Mouse (Mus musculus) forebrain, embryonic 12.5 days (tissue): ENCODE measurements at regions not wholly inside any gene's neighbourhood (a gene's known extent, or its start where the extent isn't known, plus 50 kb on each side); places are given as distances from the start of the nearest gene placed in this dataset.
"Not testable (repeated sequence)": the region's sequence is repeated elsewhere in the genome, so short reads cannot be mapped to it uniquely, and the experiment has no call there.

Experiments
- ATAC-seq: fragments of 200-750 bp; cut with Nextera tagmentation; 2 replicates; pipeline ENCODE4 v1.8.0; 2017; ENCODE audit warnings: moderate TSS enrichment; ENCODE audit not compliant: low FRiP score
- H3K27ac ChIP-seq: fragments of 300-500 bp; sonication (generic); 2 replicates; pipeline ENCODE4 v1.5.1; 2016; ENCODE audit warnings: mild to moderate bottlenecking
- H3K27me3 ChIP-seq: fragments of 300-500 bp; sonication (generic); 2 replicates; pipeline ENCODE4 v1.6.1; 2016; ENCODE audit warnings: mild to moderate bottlenecking
- H3K36me3 ChIP-seq: fragments of 300-500 bp; sonication (generic); replicated peaks from 2 replicates; pipeline ENCODE4 v1.6.1; 2016; ENCODE audit warnings: mild to moderate bottlenecking
- H3K4me1 ChIP-seq: fragments of 300-500 bp; sonication (generic); 2 replicates; pipeline ENCODE4 v1.6.1; 2016
- H3K4me2 ChIP-seq: fragments of 300-500 bp; sonication (generic); 2 replicates; pipeline ENCODE4 v1.6.1; 2016; ENCODE audit warnings: mild to moderate bottlenecking, moderate library complexity
- H3K4me3 ChIP-seq: fragments of 300-500 bp; sonication (generic); replicated peaks from 2 replicates; pipeline ENCODE4 v1.5.1; 2016; ENCODE audit warnings: mild to moderate bottlenecking
- H3K9ac ChIP-seq: fragments of 300-500 bp; sonication (generic); 2 replicates; pipeline ENCODE4 v1.6.1; 2016; ENCODE audit warnings: mild to moderate bottlenecking
- H3K9me3 ChIP-seq: fragments of 300-500 bp; sonication (generic); 2 replicates; pipeline ENCODE4 v1.6.1; 2016
- WGBS: fragments of 180-500 bp; shearing (Covaris S2); methylation state at CpG from one replicate; pipeline ENCODE4 v1.1.7; 2016; 5-methylcytosine and 5-hydroxymethylcytosine counted together

GRCm38 (mm10) chr7:62179387-62179786 lies 167.0 kb upstream of the Ndn start:
- no peak for ATAC-seq
- Histone ChIP-seq H3K9ac (no peak overlapping the region), H3K27ac (no peak overlapping the region), H3K36me3 (peaks cover 4% of the 10 kb centered on the region; the same call in 1 of the 2 replicates), H3K4me1 (no peaks in the 10 kb centered on the region), H3K4me2 (no peak overlapping the region), H3K9me3 (no peaks in the 10 kb centered on the region), H3K27me3 (no peaks in the 10 kb centered on the region), H3K4me3 (no peak overlapping the region)
- 75% methylated on average over 2 of the region's 2 CpGs for WGBS

- peak overlapping the region; percentile 47 for H3K4me2 ChIP-seq
- no peak overlapping the region for H3K27ac ChIP-seq
- H3K27me3 ChIP-seq, result no peaks in the 10 kb centered on the region
- ATAC-seq, result 0 out of 2 replicates have a peak, but pooled peaks have one; percentile 44
- H3K9me3 ChIP-seq, result no peaks in the 10 kb centered on the region
- peaks cover 5% of the 10 kb centered on the region for H3K36me3 ChIP-seq
- 0 out of 2 replicates have a peak overlapping the region, but pooled peaks have one; percentile 21 for H3K9ac ChIP-seq
- no peaks in the 10 kb centered on the region for H3K4me1 ChIP-seq
- peak overlapping the region; percentile 24 for H3K4me3 ChIP-seq
Observed at GRCm38 (mm10) chr7:62208529-62208928, 137.8 kb upstream of the Ndn start.

- H3K27ac ChIP-seq, result no peak overlapping the region
- peak overlapping the region; percentile 41 for H3K4me3 ChIP-seq
- H3K4me2 ChIP-seq, result peak overlapping the region; percentile 37
- no peaks in the 10 kb centered on the region for H3K36me3 ChIP-seq
- ATAC-seq, result peak; percentile 89
- H3K9me3 ChIP-seq, result no peaks in the 10 kb centered on the region
- WGBS, result 34% methylated on average over 12 of the region's 12 CpGs
- H3K27me3 ChIP-seq, result no peaks in the 10 kb centered on the region
- no peaks in the 10 kb centered on the region for H3K4me1 ChIP-seq
- H3K9ac ChIP-seq, result peak overlapping the region; percentile 38; the same call in 1 of the 2 replicates
Observed at GRCm38 (mm10) chr7:62209117-62209700, 137.2 kb upstream of the Ndn start.

GRCm38 (mm10) chr7:62225184-62225583 lies 121.2 kb upstream of the Ndn start:
- no peak overlapping the region for H3K27ac ChIP-seq
- H3K9me3 ChIP-seq, result no peaks in the 10 kb centered on the region
- ATAC-seq, result peak; percentile 39; the same call in 1 of the 2 replicates
- no peaks in the 10 kb centered on the region for H3K27me3 ChIP-seq
- no peak overlapping the region for H3K4me2 ChIP-seq
- H3K36me3 ChIP-seq, result no peaks in the 10 kb centered on the region
- H3K9ac ChIP-seq, result no peak overlapping the region
- no peak overlapping the region for H3K4me3 ChIP-seq
- H3K4me1 ChIP-seq, result no peaks in the 10 kb centered on the region
- 30% methylated on average over 4 of the region's 4 CpGs for WGBS

GRCm38 (mm10) chr7:62227727-62228126 lies 118.6 kb upstream of the Ndn start:
- 9% methylated on average over 1 of the region's 1 CpGs for WGBS
- Histone ChIP-seq H3K27ac (no peak overlapping the region), H3K27me3 (no peaks in the 10 kb centered on the region), H3K36me3 (no peaks in the 10 kb centered on the region), H3K4me2 (no peak overlapping the region), H3K4me1 (peaks cover 18% of the 10 kb centered on the region), H3K9ac (no peak overlapping the region), H3K9me3 (0 out of 2 replicates have a peak, but pooled peaks cover 8% of the 10 kb centered on the region), H3K4me3 (no peak overlapping the region)
- no peak for ATAC-seq

- no peak overlapping the region for H3K9ac ChIP-seq
- H3K9me3 ChIP-seq, result 0 out of 2 replicates have a peak, but pooled peaks cover 8% of the 10 kb centered on the region
- H3K27ac ChIP-seq, result peak overlapping the region; percentile 62; the same call in 1 of the 2 replicates
- no peaks in the 10 kb centered on the region for H3K27me3 ChIP-seq
- peaks cover 18% of the 10 kb centered on the region for H3K4me1 ChIP-seq
- no peaks in the 10 kb centered on the region for H3K36me3 ChIP-seq
- no peak overlapping the region; the same call in 1 of the 2 replicates for H3K4me3 ChIP-seq
- ATAC-seq, result peak; percentile 37; the same call in 1 of the 2 replicates
- 21% methylated on average over 2 of the region's 2 CpGs for WGBS
- peak overlapping the region; percentile 41 for H3K4me2 ChIP-seq
Observed at GRCm38 (mm10) chr7:62230713-62231112, 115.7 kb upstream of the Ndn start.

- Histone ChIP-seq H3K4me1 (peaks cover 18% of the 10 kb centered on the region), H3K27me3 (no peaks in the 10 kb centered on the region), H3K27ac (peak overlapping the region; percentile 62), H3K9ac (no peak overlapping the region), H3K9me3 (0 out of 2 replicates have a peak, but pooled peaks cover 8% of the 10 kb centered on the region), H3K4me3 (no peak overlapping the region; the same call in 1 of the 2 replicates), H3K4me2 (peak overlapping the region; percentile 41), H3K36me3 (no peaks in the 10 kb centered on the region)
- ATAC-seq, result peak; percentile 93
- 14% methylated on average over 13 of the region's 13 CpGs for WGBS
Observed at GRCm38 (mm10) chr7:62231120-62231574, 115.2 kb upstream of the Ndn start.

GRCm38 (mm10) chr7:62232076-62232475 lies 114.3 kb upstream of the Ndn start:
- Histone ChIP-seq H3K4me1 (peaks cover 18% of the 10 kb centered on the region), H3K4me2 (no peak overlapping the region; the same call in 1 of the 2 replicates), H3K27me3 (no peaks in the 10 kb centered on the region), H3K9me3 (0 out of 2 replicates have a peak, but pooled peaks cover 8% of the 10 kb centered on the region), H3K27ac (peak overlapping the region; percentile 46; the same call in 1 of the 2 replicates), H3K4me3 (no peak overlapping the region), H3K36me3 (no peaks in the 10 kb centered on the region), H3K9ac (no peak overlapping the region)
- no peak for ATAC-seq
- 56% methylated on average over 5 of the region's 5 CpGs for WGBS

- Histone ChIP-seq H3K4me3 (no peak overlapping the region), H3K36me3 (no peaks in the 10 kb centered on the region), H3K4me1 (peaks cover 18% of the 10 kb centered on the region), H3K4me2 (no peak overlapping the region), H3K9me3 (0 out of 2 replicates have a peak, but pooled peaks cover 8% of the 10 kb centered on the region), H3K9ac (no peak overlapping the region), H3K27ac (no peak overlapping the region), H3K27me3 (no peaks in the 10 kb centered on the region)
- no peak for ATAC-seq
- WGBS, result 58% methylated on average over 6 of the region's 6 CpGs
Observed at GRCm38 (mm10) chr7:62234037-62234436, 112.3 kb upstream of the Ndn start.

- no peak overlapping the region for H3K27ac ChIP-seq
Observed at GRCm38 (mm10) chr7:62235766-62236165, 110.6 kb upstream of the Ndn start.

GRCm38 (mm10) chr7:62261688-62262114 lies 84.7 kb upstream of the Ndn start:
- H3K4me3 ChIP-seq, result no peak overlapping the region
- H3K4me2 ChIP-seq, result peak overlapping the region; percentile 17; the same call in 1 of the 2 replicates
- 36% methylated on average over 8 of the region's 8 CpGs for WGBS

More at GRCm38 (mm10) chr7:62235766-62236165, 110.6 kb upstream of the Ndn start:
- ATAC-seq, result no peak
- no peak overlapping the region for H3K4me3 ChIP-seq
- no peaks in the 10 kb centered on the region for H3K27me3 ChIP-seq
- H3K36me3 ChIP-seq, result no peaks in the 10 kb centered on the region
- no peak overlapping the region for H3K4me2 ChIP-seq
- H3K4me1 ChIP-seq, result peaks cover 14% of the 10 kb centered on the region
- H3K9ac ChIP-seq, result no peak overlapping the region
- WGBS, result 90% methylated on average over 1 of the region's 1 CpGs
- H3K9me3 ChIP-seq, result 0 out of 2 replicates have a peak, but pooled peaks cover 7% of the 10 kb centered on the region

GRCm38 (mm10) chr7:62262174-62262573 lies 84.2 kb upstream of the Ndn start:
- peak overlapping the region; percentile 80 for H3K27ac ChIP-seq
- H3K9ac ChIP-seq, H3K9me3 ChIP-seq, H3K4me1 ChIP-seq, H3K27me3 ChIP-seq, H3K4me3 ChIP-seq, H3K4me2 ChIP-seq, H3K36me3 ChIP-seq: not testable (repeated sequence)
- peak; percentile 69; the same call in 1 of the 2 replicates for ATAC-seq
- WGBS, result 38% methylated on average over 2 of the region's 2 CpGs

More at GRCm38 (mm10) chr7:62261688-62262114, 84.7 kb upstream of the Ndn start:
- Histone ChIP-seq H3K9ac (no peak overlapping the region), H3K36me3 (no peaks in the 10 kb centered on the region), H3K4me1 (peaks cover 5% of the 10 kb centered on the region), H3K27ac (peak overlapping the region; percentile 80), H3K27me3 (no peaks in the 10 kb centered on the region), H3K9me3 (0 out of 2 replicates have a peak, but pooled peaks cover 3% of the 10 kb centered on the region)
- peak; percentile 95 for ATAC-seq
